Mouse (Mus musculus): Measurements from ENCODE around the gene Spcs1. TPM values are rescaled to one million over a fixed set of nuclear protein-coding genes. Genes with fewer than 3 reads are reported as not detected.

Gene Spcs1
- polyA plus RNA-seq, 1 experiment from 2014 or later = 260 TPM

DNA sequence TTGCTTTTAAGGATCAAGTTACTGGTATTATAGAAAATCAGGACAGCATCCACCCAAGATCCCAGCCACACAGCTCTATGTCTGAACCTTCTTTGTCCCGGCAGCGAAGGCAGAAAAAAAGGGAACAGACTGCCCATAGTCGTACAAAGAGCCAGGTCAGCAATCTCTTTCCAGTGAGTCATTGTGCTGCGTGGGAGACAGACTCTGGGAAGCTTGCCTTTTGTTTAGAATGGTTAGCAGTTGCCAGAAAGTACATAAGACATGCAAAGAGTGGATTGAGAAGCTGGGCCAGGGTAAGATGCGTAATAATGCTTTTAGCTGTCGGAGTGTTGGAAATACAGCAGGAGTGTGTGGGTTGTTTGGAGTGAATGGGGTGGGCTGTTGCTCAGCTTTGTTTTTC is 27.3 kb downstream of the Spcs1 start:
- Histone ChIP-seq H3K9me3 (ENCODE audit: control insufficient read depth, low read length) (no peaks in the 10 kb centered on the region), H3K27ac (ENCODE audit: low read depth, low read length) (0 out of 2 replicates have a peak overlapping the region, but pooled peaks have one; percentile 17), H3K4me3 (ENCODE audit: low read depth, low read length) (no peak overlapping the region), H3K27me3 (ENCODE audit: control insufficient read depth, insufficient read depth, low read length) (no peaks in the 10 kb centered on the region), H3K36me3 (ENCODE audit: control insufficient read depth, insufficient read depth, low read length) (no peaks in the 10 kb centered on the region), H3K4me1 (ENCODE audit: control insufficient read depth, insufficient read depth, low read length) (no peaks in the 10 kb centered on the region), H3K4me2 (ENCODE audit: low read depth) (no peak overlapping the region), H3K9ac (ENCODE audit: low read length) (no peak overlapping the region)
- ATAC-seq (ENCODE audit: insufficient read depth, low FRiP score, low TSS enrichment) = no peak
- no peak for DNase-seq (ENCODE audit: low spot score)
- WGBS = 64% methylated on average over 6 of the region's 6 CpGs

DNA sequence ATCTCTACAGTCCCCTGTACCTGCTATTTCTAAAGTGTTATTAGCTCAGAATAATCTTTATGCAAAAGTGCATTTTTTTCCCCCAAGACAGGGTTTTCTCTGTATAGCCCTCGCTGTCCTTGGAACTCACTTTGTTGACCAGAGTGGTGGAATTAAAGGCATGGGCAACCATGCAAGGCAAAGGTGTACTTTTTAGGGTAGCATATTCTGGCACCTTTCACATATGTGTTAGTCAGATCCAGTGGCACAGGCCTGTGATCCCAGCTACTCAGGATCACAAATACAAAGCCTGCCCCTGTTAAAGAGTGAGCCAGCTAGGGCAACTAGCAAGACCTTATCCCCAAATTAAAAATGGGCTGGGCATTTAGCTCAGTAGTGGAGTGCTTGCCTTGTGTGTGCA is 41.1 kb downstream of the Spcs1 start:
- ATAC-seq (ENCODE audit: insufficient read depth, low FRiP score, low TSS enrichment) = no peak
- no peak for DNase-seq (ENCODE audit: low spot score)
- H3K9ac ChIP-seq (ENCODE audit: low read length) = no peak overlapping the region

DNA sequence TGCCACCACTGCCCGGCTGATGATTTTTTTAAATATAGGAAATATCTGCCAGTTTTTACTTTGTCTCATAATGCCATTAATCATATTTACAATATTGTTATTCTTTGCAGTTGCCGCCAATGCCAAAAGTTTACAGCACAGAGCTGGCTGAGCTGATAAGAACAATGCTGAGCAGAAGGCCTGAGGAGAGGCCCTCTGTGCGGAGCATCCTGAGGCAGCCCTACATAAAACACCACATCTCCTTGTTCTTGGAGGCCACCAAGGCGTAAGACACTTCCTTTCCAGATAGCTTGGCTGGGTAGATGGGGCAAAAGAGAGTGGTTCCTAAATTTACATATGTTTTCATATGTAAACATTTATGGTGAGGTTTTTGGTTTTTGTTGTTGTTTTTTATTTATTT is 42.4 kb downstream of the Spcs1 start:
- no peak overlapping the region for H3K27ac ChIP-seq (ENCODE audit: low read depth, low read length)
- H3K4me3 ChIP-seq (ENCODE audit: low read depth, low read length) = no peak overlapping the region
- no peaks in the 10 kb centered on the region for H3K4me1 ChIP-seq (ENCODE audit: control insufficient read depth, insufficient read depth, low read length)
- no peak for DNase-seq (ENCODE audit: low spot score)
- no peaks in the 10 kb centered on the region for H3K27me3 ChIP-seq (ENCODE audit: control insufficient read depth, insufficient read depth, low read length)
- no peak for ATAC-seq (ENCODE audit: insufficient read depth, low FRiP score, low TSS enrichment)
- no peaks in the 10 kb centered on the region for H3K9me3 ChIP-seq (ENCODE audit: control insufficient read depth, low read length)
- H3K4me2 ChIP-seq (ENCODE audit: low read depth) = no peak overlapping the region
- no peak overlapping the region for H3K9ac ChIP-seq (ENCODE audit: low read length)
- no peaks in the 10 kb centered on the region for H3K36me3 ChIP-seq (ENCODE audit: control insufficient read depth, insufficient read depth, low read length)
- 95% methylated on average over 4 of the region's 4 CpGs for WGBS

More for the DNA sequence above, 41.1 kb downstream of the Spcs1 start:
- H3K4me3 ChIP-seq (ENCODE audit: low read depth, low read length) = no peak overlapping the region
- H3K36me3 ChIP-seq (ENCODE audit: control insufficient read depth, insufficient read depth, low read length) = no peaks in the 10 kb centered on the region
- H3K4me1 ChIP-seq (ENCODE audit: control insufficient read depth, insufficient read depth, low read length) = no peaks in the 10 kb centered on the region
- H3K9me3 ChIP-seq (ENCODE audit: control insufficient read depth, low read length) = no peaks in the 10 kb centered on the region
- 86% methylated on average over 1 of the region's 1 CpGs for WGBS
- H3K27ac ChIP-seq (ENCODE audit: low read depth, low read length) = no peak overlapping the region
- H3K27me3 ChIP-seq (ENCODE audit: control insufficient read depth, insufficient read depth, low read length) = no peaks in the 10 kb centered on the region
- no peak overlapping the region for H3K4me2 ChIP-seq (ENCODE audit: low read depth)

DNA sequence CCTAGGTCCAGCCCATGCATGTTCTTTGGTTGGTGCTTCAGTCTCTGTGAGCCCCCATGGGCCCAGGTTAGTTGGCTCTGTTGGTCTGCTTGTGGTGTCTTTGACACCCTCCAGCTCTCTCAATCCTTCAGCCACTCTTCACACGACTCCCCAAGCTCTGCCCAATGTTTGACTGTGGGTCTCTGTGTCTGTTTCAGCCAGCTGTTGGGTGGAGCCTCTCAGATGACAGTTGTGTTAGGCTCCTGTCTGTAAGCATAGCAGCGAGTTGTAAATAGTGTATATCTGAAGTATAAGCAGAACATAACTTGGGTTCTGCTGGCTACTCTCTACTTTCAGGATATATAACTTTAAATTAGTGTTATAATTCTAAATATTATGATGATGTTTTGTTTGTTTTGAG is 43.0 kb downstream of the Spcs1 start:
- H3K27me3 ChIP-seq (ENCODE audit: control insufficient read depth, insufficient read depth, low read length) = no peaks in the 10 kb centered on the region
- no peak for DNase-seq (ENCODE audit: low spot score)
- no peak overlapping the region for H3K4me2 ChIP-seq (ENCODE audit: low read depth)
- 84% methylated on average over 2 of the region's 2 CpGs for WGBS
- H3K36me3 ChIP-seq (ENCODE audit: control insufficient read depth, insufficient read depth, low read length) = no peaks in the 10 kb centered on the region
- H3K9me3 ChIP-seq (ENCODE audit: control insufficient read depth, low read length) = no peaks in the 10 kb centered on the region
- no peaks in the 10 kb centered on the region for H3K4me1 ChIP-seq (ENCODE audit: control insufficient read depth, insufficient read depth, low read length)
- H3K9ac ChIP-seq (ENCODE audit: low read length) = no peak overlapping the region
- ATAC-seq (ENCODE audit: insufficient read depth, low FRiP score, low TSS enrichment) = no peak
- no peak overlapping the region for H3K4me3 ChIP-seq (ENCODE audit: low read depth, low read length)
- no peak overlapping the region for H3K27ac ChIP-seq (ENCODE audit: low read depth, low read length)

DNA sequence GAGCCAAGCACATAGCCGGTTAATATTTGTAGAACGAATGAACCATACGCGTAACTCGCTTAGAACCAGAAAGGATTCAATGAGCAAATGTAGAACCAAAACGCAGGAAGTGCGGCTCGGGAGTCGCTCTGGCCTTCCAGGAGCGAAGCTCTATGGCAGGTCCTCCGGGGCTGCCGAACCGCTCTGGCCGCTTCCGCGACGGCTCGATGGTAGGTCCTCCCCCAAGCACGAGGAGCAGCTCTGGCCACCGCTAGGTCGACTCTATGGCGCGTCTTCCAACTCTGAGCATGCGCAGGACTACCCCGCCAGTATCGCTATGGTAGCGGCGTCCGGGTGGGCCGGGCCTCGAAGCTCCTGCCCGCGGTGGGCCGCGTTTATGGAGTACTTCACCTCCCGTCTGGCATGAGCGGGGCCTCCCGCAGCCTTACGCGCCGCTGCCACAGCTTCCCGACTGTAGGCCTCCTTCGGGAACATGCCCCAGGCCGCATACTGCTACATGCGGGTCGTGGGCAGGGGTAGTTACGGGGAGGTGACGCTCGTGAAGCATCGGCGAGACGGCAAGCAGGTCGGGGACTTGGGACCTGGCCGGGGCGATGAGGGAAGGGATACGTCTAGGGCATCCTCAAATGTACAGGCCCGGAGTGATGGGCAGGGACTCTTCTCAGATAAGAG is 50.2 kb downstream of the Spcs1 start, which contains the start of gene Nek4:
Gene Nek4, plus strand, starts transcription at position 224 of the 672 bp plus-strand sequence.
- Histone ChIP-seq H3K4me2 (ENCODE audit: low read depth) (peak within 1 kb of the TSS; percentile 72), H3K4me1 (ENCODE audit: control insufficient read depth, insufficient read depth, low read length) (0 out of 2 replicates have a peak, but pooled peaks cover 4% of the 10 kb centered on the region), H3K36me3 (ENCODE audit: control insufficient read depth, insufficient read depth, low read length) (no peaks in the 10 kb centered on the region), H3K9ac (ENCODE audit: low read length) (peak within 1 kb of the TSS; percentile 80), H3K4me3 (ENCODE audit: low read depth, low read length) (peak within 1 kb of the TSS; percentile 71), H3K9me3 (ENCODE audit: control insufficient read depth, low read length) (no peaks in the 10 kb centered on the region), H3K27me3 (ENCODE audit: control insufficient read depth, insufficient read depth, low read length) (no peaks in the 10 kb centered on the region), H3K27ac (ENCODE audit: low read depth, low read length) (0 out of 2 replicates have a peak within 1 kb of the TSS, but pooled peaks have one; percentile 20)
- DNase-seq (ENCODE audit: low spot score) = peak; percentile 95
- ATAC-seq (ENCODE audit: insufficient read depth, low FRiP score, low TSS enrichment) = peak; percentile 97
- under 1% methylated on average over 57 of the region's 57 CpGs for WGBS

DNA sequence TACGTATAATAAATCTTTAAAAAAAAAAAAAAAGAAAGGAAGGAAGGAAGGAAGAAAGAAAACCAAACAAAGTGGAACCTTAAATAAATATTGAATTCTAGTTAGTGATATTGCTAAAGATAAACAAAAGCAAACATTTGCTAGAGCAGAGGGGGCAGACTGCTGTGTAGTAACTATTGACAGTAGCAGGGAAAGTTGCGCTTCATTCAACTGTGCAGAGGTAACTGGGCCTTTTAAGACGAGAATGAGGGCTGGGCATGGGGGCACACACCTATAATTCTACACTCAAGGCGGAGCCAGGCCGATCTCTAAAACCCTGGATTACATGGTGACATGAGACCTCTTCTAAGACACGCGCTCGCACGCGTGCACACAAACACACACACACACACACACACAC is 51.5 kb downstream of the Spcs1 start:
- no peaks in the 10 kb centered on the region for H3K9me3 ChIP-seq (ENCODE audit: control insufficient read depth, low read length)
- H3K4me3 ChIP-seq (ENCODE audit: low read depth, low read length) = no peak overlapping the region
- H3K36me3 ChIP-seq (ENCODE audit: control insufficient read depth, insufficient read depth, low read length) = no peaks in the 10 kb centered on the region
- no peak overlapping the region for H3K9ac ChIP-seq (ENCODE audit: low read length)
- 0 out of 2 replicates have a peak, but pooled peaks cover 4% of the 10 kb centered on the region for H3K4me1 ChIP-seq (ENCODE audit: control insufficient read depth, insufficient read depth, low read length)
- 94% methylated on average over 10 of the region's 10 CpGs for WGBS
- ATAC-seq (ENCODE audit: insufficient read depth, low FRiP score, low TSS enrichment) (no peak), DNase-seq (ENCODE audit: low spot score) (no peak)
- H3K27me3 ChIP-seq (ENCODE audit: control insufficient read depth, insufficient read depth, low read length) = no peaks in the 10 kb centered on the region
- no peak overlapping the region for H3K27ac ChIP-seq (ENCODE audit: low read depth, low read length)
- no peak overlapping the region for H3K4me2 ChIP-seq (ENCODE audit: low read depth)

Other genes with a start within 250 kb of the Spcs1 start
- 26.7 and 31.2 TPM in 2 replicates for gene Tmem110, start 176.1 kb downstream of the Spcs1 start, polyA plus RNA-seq (2014; fragmentation: Nextera tagmentation; extraction: Ambion mirVana)
- gene Mustn1, start 122.5 kb downstream of the Spcs1 start, polyA plus RNA-seq (2014; fragmentation: Nextera tagmentation; extraction: Ambion mirVana) = 2.8 and 3.0 TPM in 2 replicates
- not detected in 2 replicates for gene Itih4, start 115.2 kb downstream of the Spcs1 start, polyA plus RNA-seq (2014; fragmentation: Nextera tagmentation; extraction: Ambion mirVana)
- gene Itih3, start 77.9 kb downstream of the Spcs1 start, polyA plus RNA-seq (2014; fragmentation: Nextera tagmentation; extraction: Ambion mirVana) = 0.23 TPM in 1 of 2 replicates, not detected in the other
- not detected in 2 replicates for gene Itih1, start 58.4 kb downstream of the Spcs1 start, polyA plus RNA-seq (2014; fragmentation: Nextera tagmentation; extraction: Ambion mirVana)
- 15.9 and 17.0 TPM in 2 replicates for gene Nek4, start 50.3 kb downstream of the Spcs1 start, polyA plus RNA-seq (2014; fragmentation: Nextera tagmentation; extraction: Ambion mirVana)
- gene Glt8d1, start 272 bp downstream of the Spcs1 start, polyA plus RNA-seq (2014; fragmentation: Nextera tagmentation; extraction: Ambion mirVana) = 54.9 and 59.2 TPM in 2 replicates
- gene Pbrm1, start 17.5 kb upstream of the Spcs1 start, polyA plus RNA-seq (2014; fragmentation: Nextera tagmentation; extraction: Ambion mirVana) = 120 and 122 TPM in 2 replicates
- gene Gnl3, start 17.5 kb upstream of the Spcs1 start, polyA plus RNA-seq (2014; fragmentation: Nextera tagmentation; extraction: Ambion mirVana) = 101 and 107 TPM in 2 replicates
- gene Smim4, start 127.3 kb upstream of the Spcs1 start, polyA plus RNA-seq (2014; fragmentation: Nextera tagmentation; extraction: Ambion mirVana) = 58.9 and 62.5 TPM in 2 replicates
- gene Nt5dc2, start 129.4 kb upstream of the Spcs1 start, polyA plus RNA-seq (2014; fragmentation: Nextera tagmentation; extraction: Ambion mirVana) = 537 and 588 TPM in 2 replicates
- gene Stab1, start 167.0 kb upstream of the Spcs1 start, polyA plus RNA-seq (2014; fragmentation: Nextera tagmentation; extraction: Ambion mirVana) = 18.7 and 23.8 TPM in 2 replicates
- 63.0 and 83.2 TPM in 2 replicates for gene Tnnc1, start 206.6 kb upstream of the Spcs1 start, polyA plus RNA-seq (2014; fragmentation: Nextera tagmentation; extraction: Ambion mirVana)
- gene Nisch, start 215.3 kb upstream of the Spcs1 start, polyA plus RNA-seq (2014; fragmentation: Nextera tagmentation; extraction: Ambion mirVana) = 322 and 326 TPM in 2 replicates
- gene Sema3g, start 216.2 kb upstream of the Spcs1 start, polyA plus RNA-seq (2014; fragmentation: Nextera tagmentation; extraction: Ambion mirVana) = 0.21 and 0.50 TPM in 2 replicates
- gene Phf7, start 249.6 kb upstream of the Spcs1 start, polyA plus RNA-seq (2014; fragmentation: Nextera tagmentation; extraction: Ambion mirVana) = 12.7 and 13.1 TPM in 2 replicates
- 113 and 125 TPM in 2 replicates for gene Bap1, start 249.8 kb upstream of the Spcs1 start, polyA plus RNA-seq (2014; fragmentation: Nextera tagmentation; extraction: Ambion mirVana)

Measured in neural tube, embryonic 11.5 days (tissue).